Mouse (Mus musculus) E14TG2a.4 (cell line): ENCODE data around the gene Cspg5.

Source experiments
- CTCF ChIP-seq: conservative IDR thresholded peaks from 2 replicates; pipeline ENCODE4 v1.5.1; 2014; ENCODE audit warnings: low read length
- NANOG ChIP-seq: IDR thresholded peaks from 2 replicates; pipeline ENCODE4 v1.6.1; 2014; ENCODE audit warnings: borderline replicate concordance, low read length, mixed read lengths

DNA sequence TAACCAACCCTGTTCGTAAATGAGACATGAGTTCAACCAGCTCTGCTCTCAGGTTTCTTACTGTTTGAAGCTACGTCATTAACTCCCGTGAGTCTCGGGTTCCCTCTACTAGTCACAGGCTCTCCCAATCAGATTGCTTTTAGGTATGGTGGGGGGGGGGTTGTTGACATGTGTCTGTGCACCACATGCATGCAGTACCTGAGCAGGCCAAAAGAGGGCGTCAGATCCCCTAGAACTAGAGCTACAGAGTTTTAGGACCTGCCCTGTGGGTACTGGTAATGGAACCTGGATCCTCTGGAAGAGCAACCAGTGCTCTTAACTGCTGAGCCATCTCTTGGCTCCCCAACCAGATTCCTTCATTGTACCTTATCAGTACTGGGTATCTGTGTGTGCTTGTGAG, 32.3 kb downstream of the Cspg5 start:
- TF ChIP-seq CTCF (peak; percentile 90), NANOG (no peak)
